Mouse (Mus musculus) embryo, embryonic 10 days (tissue): ENCODE data around the gene Rnf181.

Source experiments
- DNase-seq: peaks from one replicate; pipeline ENCODE4 v3.0.0-alpha.2; 2015; ENCODE audit warnings: low spot score

Gene Rnf181

DNA sequence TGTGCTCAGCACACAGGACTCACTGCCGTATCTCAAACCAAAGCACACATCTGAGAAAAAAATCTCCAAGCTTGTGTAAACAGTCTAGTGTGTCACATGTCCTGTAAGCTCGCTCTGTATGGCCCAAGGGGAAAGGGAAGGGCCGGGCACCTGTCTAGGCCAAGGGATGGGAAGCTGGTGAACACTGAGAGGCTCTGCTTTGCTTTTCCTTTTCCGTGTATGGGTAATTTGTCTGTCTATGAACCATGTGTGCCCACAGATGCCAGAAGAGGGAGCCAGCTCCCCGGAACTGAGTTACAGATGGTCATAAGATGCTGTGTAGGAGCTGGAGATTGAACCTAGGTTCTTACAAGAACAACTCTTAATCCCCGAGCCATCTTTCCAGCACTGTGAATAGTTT is 40.5 kb downstream of the Rnf181 start:
- peak; percentile 19 for DNase-seq

- DNase-seq, result no peak
Measured at GRCm38 (mm10) chr6:72323786-72324508, 42.8 kb downstream of the Rnf181 start.

DNA sequence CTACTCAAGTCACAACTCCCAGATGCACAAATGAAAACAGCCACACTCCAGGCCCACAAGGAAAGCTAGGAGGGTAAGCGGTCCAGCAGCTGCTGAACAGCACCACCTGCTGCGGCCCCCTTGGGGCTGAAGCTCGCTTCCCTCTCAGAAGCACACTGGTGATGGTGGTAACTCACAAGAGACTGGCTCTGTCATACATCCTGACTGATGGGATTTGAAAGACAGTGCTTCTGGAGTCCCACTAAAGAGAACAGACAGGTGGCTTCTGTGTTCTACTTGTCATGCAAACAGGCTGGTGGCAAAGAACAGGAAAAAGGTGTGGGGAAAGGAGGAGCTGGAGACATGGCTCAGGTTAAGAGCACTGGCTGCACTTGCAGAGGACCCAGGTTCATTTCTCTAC is 43.8 kb downstream of the Rnf181 start:
- no peak for DNase-seq

DNA sequence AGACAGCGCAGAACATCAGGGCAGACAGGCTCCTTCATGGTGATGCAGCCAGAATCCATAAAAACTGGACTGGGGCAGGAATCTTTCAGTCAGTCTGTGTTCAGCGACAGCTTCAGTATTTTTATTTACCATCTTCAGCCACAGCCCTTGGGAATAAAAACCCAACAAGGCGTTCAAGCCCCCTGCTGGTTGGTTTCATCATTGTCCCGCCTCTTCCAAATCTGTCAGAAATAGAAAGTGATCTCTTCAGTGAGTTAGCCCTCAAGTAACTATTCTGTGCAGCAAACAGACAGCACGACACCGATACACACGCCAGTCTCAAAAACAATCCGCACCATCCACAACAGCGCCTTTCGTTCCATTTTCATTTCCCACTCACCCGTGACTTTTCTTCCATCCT is 47.7 kb downstream of the Rnf181 start:
- DNase-seq, result peak; percentile 23

- DNase-seq, result no peak
Measured at GRCm38 (mm10) chr6:72318440-72318839, 48.3 kb downstream of the Rnf181 start.

DNA sequence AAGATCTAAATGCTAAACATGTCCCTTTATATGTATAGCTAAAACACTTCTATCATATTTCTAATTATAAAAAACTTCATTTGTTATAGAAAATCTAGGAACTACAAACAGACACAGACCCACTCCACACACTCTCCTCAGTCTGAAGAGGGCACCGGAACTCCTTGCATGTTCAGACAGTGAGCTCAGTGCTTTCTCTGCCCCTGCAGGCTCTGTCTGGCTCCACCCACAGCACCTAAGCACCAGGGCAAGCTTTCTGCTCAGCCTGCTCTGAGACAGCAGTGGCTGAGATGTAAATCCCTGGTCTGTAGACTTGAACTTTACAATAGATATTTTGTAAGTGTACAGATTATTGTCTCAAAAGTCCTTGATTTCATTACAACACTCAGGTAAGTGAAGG is 50.7 kb downstream of the Rnf181 start:
- DNase-seq, result no peak

DNA sequence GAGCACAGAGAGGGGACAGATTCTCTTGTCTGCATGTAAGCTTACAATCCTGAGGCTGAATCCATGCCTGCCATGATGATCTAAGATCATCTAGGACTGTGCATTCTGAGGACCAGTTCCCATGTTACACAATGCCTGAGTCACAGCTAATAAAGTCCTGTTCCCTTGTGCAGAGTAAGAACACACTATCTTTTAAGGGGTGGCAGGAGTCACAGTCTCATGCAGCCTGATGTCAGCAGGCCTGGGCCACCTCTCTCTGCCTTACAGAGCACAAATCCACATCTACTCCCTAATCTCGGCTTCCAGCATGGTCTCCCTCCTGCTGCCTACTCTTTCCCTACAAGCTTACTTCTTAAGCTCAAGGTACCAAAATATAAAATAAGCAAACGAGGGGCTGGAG is 51.4 kb downstream of the Rnf181 start:
- no peak for DNase-seq

DNA sequence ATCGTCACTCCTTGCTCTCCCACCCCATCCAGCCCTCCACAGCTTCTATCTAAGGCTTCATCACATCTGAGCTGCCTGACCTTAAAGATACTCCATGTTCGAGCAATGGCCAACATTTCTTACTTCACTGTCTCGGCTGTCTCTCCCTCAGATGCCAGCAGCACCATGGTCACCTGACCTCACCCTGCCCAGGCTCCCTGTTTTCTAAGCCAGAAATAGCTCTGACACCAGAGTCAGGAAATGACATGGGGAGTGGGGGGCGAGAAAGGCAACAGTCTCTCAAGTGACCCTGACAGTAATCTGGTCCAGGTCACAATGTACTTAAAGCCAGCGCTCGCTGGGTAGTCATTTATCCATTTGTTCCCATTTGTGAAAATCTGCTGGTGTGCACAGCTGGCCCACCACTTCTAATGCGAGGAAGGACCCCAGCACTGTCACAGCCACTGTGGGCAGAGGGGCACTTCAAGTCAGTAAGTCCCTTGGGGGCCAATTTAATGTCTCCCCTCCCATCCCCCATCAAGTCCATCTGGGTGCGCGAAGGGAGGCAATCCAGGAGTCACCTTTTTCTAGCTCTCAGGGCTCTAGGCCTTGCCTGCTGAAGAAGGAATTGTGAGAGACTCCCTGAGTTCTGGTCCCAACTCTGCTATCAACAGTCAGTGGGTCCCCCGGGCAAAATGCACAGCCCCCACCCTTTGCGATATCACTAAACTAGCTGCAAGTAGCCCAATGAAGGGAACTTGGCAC is 53.5 kb downstream of the Rnf181 start:
- no peak for DNase-seq

DNA sequence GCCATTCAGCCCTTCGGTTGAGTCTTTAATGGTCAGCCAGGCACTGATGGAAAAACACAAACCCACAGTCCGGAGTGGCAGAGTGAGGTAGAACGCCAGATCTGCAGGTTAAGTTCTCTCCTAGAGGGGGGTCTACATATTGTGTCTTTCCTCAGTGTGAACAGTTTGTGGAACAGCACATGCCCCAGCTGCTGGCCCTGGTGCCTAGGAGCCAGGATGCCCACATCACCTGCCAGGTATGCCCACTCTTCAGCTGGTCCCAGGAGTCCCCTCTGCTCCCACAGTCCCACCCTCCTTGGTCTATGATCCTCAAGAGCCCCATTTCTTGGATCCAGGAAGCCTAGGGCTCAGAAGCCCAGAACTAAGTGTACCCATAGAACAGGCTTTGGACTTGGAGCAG is 54.6 kb downstream of the Rnf181 start:
- no peak for DNase-seq
